Mouse (Mus musculus) left cerebral cortex, postnatal 25 days (tissue): Measurements from ENCODE around the gene Abhd15. TPM values are rescaled to one million over a fixed set of nuclear protein-coding genes. Genes with fewer than 3 reads are reported as not detected.
A peak's percentile ranks its signal among the peaks of the same experiment; 100 is the strongest.
"Not testable (repeated sequence)": the region's sequence is repeated elsewhere in the genome, so short reads cannot be mapped to it uniquely, and the experiment has no call there.

Source experiments
- DNase-seq, 2 experiments: peaks; one replicate each; pipeline ENCODE4 v3.0.0; 2022; ENCODE audit warnings: low spot score in 2 of 2, mixed read lengths in 1 of 2
- intact Hi-C: fragments of 180-260 bp; cut with DNase I; formaldehyde crosslinking; loops from one replicate; pipeline ENCODE4 v1.15.1; 2025
- total RNA-seq, 2 experiments: library from RNA; stranded (reverse); gene quantifications; 2 replicates each; pipeline ENCODE4 v1.2.3; 2021

The Abhd15 gene
- total RNA-seq, 2 experiments from 2014 or later = 1.6 to 1.7 TPM

DNA sequence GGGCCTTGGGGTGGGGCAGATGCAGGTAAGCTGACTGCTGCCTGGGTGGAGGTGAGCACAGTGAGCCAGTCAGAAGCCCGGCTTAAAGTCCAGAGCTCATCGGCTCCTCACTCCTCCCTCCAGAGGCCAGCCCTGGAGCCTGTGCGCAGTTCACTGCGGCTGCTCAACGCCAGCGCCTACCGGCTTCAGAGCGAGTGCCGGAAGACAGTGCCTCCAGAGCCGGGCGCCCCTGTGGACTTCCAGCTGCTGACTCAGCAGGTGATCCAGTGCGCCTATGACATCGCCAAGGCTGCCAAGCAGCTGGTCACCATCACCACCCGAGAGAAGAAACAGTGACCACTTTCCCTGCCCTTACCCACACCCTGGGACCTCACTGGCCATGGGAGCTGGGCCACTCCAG, 8.6 kb upstream of the Abhd15 start:
- no peak for DNase-seq
- intact Hi-C loops = loop anchor here (5.0 kb wide), 1 partner anchor 121 kb away; no protein-coding TSS in a partner anchor

DNA sequence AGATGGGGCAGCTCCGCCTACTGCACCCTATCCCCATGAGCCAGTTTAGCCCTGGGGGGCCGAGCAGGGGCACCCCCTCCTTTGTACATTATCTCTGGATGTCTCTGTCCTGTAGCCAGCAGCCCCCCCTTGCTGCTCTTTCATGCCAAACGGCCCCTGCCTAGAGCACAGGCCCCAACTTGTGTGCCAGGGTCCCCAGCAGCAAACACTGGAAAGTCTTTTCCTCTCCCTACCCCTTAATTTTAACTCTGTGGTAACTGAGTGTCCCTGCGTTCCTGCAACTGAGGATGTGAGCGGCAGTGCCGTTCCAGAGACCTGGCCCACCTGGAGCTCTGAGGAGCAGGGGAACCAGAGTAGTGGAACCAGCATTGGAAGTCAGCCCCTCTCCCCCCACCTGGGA, 8.0 kb upstream of the Abhd15 start:
- intact Hi-C loops = loop anchor here (5.0 kb wide), 1 partner anchor 120 kb away; no protein-coding TSS in a partner anchor
- no peak for DNase-seq

DNA sequence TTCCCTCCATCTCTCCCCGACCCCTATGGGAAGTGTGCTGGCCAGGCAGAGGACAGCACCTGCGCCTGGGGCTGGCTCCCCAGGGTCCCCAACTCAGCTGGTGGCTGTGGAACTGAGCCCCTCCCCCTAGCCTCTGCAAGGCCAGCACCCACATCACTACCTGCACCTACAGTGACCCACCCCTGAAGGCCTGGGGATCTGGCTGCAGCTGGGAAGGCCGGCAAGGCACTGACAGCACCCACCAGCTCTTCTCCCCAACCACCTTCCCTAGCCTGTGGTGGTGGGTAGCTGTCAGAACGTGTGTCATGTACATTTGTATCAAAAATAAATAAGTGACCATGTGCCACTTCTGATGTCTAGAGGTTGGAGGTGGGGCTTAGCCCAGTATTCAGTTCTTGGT, 7.5 kb upstream of the Abhd15 start:
- intact Hi-C loops = loop anchor here (5.0 kb wide), 1 partner anchor 120 kb away; no protein-coding TSS in a partner anchor

DNA sequence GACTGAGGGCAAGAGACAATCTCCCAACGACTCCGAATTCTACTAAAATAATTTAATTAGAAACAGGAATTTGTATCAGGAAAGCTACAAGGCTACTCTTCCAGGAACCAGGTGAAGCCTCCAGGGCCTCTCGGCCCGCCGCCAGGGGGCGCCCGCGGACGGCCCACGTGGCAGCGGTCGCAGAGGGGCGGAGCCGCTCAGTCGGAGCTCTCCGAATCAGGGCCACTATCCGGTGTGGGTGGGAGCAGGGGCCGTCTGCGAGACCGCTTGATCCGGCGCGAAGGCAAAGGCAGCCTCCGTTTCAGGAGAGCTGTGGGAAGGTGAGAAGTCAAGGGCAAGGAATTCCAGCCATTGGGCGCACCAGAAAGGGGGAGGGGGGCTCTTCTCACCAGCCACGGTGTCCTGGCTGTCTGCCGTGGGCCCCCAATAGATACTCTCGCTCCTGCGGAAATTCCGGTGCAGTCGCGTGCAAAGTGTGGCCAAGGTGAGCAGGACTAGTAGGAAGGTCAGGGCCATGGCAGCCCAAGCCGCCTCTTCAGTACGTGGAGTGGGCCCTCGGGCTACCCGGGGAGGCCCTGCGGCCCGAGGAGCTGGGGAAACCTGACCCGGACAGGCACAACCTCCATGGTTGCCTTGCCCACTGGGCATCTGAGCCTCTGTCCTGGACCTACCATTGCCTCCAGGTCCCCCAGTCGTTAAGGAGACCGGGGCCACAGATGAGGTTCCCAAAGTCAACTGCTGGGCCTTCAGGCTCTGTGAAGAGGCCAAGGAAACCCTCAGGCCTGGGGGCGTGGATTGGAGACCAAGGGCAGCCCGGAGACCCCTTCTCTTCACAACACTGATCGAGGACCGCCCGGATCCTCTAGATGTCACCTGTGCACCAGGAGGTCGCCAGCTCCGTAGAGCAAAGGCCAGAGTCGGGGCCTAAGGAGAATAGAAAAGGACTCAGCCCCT, 6.6 kb upstream of the Abhd15 start:
- intact Hi-C loops = loop anchor here (5.0 kb wide), 1 partner anchor 119 kb away; no protein-coding TSS in a partner anchor
- DNase-seq = peak; percentile 86 to 87

More for the DNA sequence above, 7.5 kb upstream of the Abhd15 start:
- no peak for DNase-seq

DNA sequence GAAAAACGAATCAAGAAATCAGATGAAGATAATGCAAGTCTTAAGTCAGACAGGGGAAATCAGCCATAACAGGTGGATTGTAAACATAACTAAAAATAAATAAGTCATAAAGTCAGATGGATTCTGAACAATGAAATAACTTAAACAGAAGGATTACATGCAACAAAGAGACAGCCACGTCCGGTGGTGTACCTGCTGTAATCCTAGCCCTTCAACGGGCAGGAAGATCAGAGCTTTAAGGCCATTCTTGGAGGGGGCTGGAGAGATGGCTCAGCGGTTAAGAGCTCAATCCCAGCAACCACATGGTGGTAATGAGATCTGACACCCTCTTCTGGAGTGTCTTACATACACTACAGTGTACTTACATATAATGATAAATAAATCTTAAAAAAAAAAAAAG, 3.6 kb upstream of the Abhd15 start:
- intact Hi-C loops = no loop called here
- DNase-seq = no peak

DNA sequence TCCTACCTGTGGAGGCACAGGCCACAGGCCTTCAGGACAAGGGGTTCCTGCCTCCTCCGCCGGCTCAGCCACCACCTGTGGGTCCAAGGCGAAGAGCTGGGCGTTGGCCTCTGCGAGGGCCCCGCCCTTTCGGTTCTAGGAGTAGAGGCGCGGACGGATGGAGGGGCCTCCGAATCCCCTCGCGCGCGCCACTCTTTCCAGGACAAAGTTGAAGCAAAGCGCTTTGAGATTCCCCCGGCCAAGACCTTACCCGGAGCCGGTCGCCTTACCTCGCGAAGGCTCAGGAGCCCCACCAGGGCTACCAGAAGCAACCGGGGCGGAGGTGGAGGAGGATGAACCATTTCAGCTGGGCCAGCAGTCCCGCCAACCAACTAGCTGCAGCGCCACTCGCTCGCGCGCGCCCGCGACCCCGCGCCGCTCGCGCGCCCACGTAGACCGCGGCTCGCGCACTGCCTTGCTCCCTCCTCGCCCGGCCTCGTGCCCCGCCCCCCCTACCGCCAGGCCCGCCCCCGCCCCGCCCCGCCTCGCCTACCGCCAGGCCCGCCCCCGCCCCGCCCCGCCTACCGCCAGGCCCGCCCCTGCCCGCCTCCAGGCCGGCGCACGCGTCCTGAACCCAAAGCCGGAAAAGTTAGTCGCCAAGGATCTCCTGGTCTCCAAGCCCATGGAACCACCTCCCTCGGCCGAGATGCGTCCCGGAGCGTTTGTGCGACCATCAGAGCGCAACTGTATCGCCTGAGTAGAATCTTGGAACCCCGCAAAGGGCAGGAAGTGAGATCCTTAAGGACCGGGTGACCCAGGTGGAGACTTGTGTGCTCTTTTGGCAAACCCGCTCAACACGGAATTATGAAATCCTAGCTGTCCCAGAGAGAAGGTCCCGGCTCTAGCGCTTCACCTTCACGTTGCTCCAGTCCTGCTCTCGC, 1.8 kb upstream of the Abhd15 start:
- DNase-seq = peak; percentile 61 to 64
- intact Hi-C loops = no loop called here

DNA sequence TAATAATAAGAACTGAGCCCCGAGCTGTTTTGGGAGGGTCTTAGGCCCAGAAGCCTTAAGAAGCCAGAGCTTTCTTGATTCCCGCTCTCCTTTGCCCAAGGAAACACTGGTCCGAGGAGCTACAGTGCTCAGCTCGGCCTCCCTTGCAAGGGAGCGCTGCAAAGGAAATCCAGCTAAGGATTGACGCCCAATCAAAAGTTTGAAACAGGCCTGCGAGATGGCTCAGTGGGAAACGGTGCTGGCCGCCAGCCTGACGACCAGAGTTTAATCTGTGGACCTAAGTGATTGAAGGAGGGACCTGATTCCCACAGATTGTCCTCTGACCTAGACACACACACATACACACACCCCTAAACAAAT, 1.1 kb upstream of the Abhd15 start:
- intact Hi-C loops = no loop called here
- DNase-seq = no peak

DNA sequence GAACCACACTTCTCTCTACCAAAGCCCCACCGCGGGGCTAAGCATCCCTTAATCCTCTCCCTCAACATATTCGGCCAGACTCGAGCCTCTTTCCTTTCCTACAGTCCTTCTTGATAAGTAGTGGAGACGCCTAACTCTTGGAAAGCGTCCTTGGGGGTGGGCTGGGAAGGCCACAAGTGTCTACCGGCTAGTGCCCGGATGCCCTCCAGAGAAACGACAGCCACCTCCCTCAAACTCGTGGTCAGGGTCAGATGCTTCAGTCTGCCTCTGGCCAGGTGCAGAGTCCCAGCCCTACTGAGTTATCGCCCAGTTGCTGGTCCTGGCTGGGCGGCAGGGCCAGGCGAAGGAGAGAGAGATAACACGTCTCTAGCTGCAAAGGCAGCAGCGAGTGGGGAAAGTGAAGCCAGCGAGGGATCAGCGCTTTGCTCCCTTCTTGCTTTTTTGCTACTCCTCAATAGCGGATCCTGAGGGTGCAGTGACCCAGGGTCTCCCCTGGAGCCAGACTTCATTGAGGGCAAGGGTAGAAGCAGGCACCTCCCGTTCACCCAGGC, 565 bp upstream of the Abhd15 start:
- intact Hi-C loops = no loop called here
- no peak for DNase-seq

DNA sequence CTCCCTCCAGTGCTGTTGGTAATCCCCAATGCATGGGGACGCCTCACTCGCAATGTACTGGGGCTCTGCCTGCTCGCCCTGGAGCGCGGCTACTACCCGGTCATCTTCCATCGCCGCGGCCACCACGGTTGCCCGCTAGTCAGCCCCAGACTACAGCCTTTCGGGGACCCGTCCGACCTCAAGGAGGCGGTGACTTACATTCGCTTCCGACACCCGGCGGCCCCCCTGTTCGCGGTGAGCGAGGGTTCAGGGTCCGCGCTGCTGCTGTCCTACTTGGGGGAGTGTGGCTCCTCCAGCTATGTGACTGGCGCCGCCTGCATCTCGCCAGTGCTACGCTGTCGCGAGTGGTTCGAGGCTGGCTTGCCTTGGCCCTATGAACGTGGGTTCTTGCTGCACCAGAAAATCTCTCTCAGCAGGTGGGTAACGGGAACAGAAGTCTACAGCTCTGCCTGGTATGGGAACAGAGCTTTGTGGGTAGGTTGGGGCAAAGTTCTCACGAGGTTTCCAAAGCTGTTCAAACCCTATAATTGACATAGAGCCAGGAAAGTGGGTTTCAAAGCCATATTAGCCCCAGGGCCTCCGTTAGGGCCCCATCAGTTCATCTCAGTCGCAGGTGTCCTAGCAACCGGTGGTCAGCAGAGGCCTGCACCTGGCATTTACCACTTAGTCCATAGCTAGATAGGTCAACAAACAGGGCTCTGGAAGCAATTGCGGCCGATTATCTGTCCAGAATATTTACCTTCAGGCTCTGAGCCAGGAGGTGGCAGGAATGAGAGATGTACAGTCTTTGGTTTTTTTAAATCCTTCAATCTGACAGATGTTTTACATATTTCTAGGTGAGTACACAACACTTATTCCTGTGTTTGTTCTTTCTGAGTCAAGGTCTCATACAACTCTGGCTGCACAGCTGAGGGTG, 974 bp downstream of the Abhd15 start, which contains the start of gene Trp53i13:
Gene Trp53i13 (minus strand): TSS at position 344 of the 916 bp plus-strand sequence.
- intact Hi-C loops = loop anchor here (5.0 kb wide), 1 partner anchor 171 kb away; the partner anchor contains the start of gene Nufip2
- no peak for DNase-seq

DNA sequence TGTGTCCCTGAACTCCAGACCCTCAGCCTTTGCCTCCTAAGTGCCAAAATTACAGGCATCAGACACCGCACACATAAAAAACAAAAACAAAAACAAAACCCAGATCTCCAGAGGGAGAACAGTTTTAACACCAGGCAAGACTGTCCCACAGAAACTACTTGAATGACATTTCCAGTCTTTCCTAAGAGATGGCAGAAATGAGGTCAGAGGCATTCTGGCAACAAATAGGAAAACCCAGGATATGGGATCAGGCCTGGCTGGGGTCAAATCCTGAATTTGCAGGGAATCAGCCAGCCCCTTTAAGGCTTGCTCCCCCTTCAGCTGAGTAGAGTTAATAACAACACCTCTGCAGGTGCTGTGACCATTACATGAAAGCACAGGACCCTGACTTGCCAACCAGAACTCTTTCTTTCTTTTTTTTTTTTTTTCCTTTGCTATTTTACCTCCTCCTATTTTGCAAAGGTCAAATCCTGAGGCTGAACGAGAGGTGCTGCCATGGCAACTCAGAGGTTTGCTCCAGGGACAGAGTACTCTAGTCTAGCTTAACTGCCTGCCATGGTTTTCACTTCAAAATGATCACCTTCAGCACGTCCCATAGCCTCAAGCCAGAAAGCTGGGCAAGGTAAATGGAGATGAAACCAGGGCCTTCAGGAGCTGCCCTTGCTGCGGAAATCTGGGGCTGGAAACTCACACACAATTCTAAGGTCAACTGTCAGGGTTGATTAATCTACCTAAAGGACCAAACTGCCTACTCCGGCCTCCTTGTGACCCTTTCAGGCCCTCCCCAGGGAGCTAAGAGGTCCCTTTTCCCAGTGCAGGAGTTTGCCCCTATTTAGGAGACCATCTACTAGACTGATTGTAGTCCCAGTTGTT, 1.9 kb downstream of the Abhd15 start:
- intact Hi-C loops = loop anchor here (5.0 kb wide), 1 partner anchor 171 kb away; the partner anchor contains the start of gene Nufip2
- DNase-seq = no peak

DNA sequence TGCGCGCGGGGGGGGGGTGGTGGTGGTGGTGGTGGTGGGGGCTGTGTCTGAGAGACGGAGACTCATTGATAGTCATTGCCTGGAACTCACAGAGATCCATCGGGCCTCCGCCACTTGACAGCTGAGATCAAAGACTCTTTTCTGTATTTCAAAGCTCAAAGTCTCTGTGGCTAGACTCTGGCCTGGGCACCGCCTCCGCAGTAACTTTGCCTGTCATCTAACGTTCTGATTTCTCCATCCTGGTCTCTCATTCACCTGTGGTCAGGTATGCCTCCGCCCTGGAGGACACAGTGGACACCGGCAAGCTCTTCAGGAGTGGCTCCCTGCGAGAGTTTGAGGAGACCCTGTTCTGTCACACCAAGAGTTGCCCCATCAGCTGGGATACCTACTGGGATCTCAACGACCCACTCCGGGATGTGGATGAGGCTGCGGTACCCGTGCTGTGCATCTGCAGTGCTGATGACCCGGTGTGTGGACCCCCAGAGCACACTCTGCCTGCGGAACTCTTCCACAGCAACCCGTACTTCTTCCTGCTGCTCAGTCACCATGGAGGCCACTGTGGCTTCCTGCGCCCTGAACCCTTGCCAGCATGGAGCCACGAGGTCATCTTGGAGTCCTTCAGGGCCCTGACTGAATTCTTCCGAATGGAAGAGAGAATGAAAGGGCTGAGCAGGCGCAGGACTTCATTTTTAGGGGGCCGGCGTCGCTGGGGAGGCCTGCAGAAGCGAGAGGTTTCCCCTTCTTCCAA, 3.3 kb downstream of the Abhd15 start:
- no peak for DNase-seq
- intact Hi-C loops = loop anchor here (5.0 kb wide), 1 partner anchor 169 kb away; the partner anchor contains the start of gene Nufip2

DNA sequence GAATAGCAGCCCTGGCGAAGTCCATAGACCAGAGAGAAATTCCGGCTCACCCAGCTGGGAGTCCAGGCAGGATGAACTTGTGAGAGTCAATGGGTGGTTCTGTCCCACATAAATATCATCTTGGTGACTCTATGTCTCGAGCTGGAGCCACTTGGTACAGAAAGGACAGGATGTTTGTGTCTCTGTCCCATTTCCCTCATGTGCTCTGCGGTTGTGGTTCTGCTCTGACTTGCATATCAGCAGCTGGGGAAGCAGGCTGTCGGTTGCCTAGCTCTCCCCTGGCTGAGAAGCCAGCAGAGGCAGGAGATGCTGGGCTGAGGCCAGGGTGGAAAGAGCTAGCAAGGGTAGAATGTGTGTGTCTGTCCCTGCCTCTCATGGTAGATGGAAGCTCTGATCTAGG, 4.1 kb downstream of the Abhd15 start, which contains the start of gene Gm10392:
Gene Gm10392 (minus strand): TSS at position 156 of the 400 bp plus-strand sequence.
- intact Hi-C loops = loop anchor here (5.0 kb wide), 1 partner anchor 168 kb away; the partner anchor contains the start of gene Nufip2
- DNase-seq = no peak

DNA sequence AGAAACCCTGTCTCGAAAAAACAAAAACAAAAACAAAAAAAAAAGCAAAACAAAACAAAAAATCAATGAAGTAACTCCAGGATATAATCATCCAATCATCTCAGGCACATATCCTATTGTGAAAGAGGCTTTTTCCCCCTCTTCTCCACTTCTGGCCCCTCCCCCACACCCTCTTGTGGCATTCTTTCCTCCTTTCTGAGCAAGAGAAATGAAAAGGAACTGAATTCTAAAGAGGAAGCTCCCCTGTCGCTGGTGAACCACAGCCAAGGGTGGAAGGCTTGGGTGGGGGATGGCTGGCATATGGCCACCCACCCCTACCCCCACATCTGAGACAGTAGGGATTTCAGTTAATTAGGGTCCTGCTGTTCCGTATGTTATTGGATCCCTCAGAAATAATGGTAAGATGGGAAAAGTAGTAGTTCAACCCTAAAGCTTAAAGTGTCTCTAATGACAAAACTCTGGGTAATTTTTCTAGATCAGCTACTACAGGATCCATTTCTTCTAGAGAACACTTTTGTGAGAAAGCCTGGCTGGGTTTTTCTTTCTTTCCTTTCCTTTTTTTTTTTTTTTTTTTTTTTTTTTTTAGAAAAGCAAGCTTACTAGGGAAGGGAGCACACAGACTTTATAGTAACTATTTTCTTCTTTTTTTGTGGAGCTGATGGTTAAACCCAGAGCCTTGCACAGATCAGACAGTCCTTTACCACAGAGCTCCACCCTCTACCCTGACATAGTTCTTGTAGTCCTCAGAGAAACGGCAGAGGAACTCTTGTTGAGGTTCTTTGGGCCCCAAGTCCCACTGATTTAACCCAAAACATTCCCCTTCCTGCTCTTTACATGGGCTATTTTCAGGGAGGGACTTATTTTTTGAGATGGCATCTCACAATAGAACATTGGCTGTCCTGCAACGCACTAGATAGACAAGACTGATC, 5.9 kb downstream of the Abhd15 start:
- intact Hi-C loops = no loop called here
- DNase-seq = no peak

DNA sequence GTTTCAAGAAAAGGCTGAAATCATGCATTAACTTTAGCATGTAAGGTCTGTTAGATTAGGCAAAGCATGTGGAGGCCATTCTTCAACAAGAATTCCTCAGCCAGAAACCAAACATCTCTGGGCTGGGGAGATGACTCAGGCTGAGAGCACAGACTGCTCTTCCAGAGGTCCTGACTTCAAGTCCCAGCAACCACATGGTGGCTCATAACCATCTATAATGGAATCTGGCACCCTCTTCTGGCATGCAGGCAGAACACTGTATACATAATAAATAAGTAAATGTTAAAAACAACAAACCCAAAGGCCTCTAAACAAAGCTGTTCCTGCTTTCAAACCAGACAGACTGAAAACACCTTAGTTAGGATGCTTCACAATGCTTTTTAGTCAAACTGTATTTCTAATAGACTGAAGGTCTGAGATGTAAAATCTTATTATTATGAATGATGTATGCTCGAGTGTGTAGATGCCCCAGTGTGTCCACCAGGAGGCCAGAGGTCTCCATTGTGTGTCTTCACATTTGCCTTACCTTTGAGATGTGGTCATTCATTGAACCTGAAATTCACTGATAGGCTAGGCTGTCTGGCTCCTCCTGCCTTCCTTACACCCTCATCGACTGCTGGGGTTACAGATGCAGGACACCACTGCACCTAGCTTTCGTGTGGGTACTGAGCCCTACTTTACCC, 11.0 kb downstream of the Abhd15 start:
- intact Hi-C loops = no loop called here
- no peak for DNase-seq

DNA sequence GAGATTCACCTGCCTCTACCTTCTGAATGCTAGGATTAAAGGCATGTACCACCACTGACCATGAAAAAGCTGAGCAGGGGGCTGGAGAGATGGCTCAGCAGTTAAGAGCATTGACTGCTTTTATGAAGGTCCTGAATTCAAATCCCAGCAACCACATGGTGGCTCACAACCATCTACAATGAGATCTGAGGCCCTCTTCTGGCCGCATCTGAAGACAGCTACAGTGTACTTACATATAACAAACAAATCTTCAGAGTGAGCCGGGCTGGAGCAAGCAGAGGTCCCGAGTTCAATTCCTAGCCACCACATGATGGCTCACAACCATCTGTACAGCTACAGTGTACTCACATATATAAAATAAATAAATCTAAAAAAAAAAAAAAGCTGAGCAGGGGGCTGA, 13.5 kb downstream of the Abhd15 start:
- intact Hi-C loops = not testable (repeated sequence)

More for the DNA sequence above, 13.5 kb downstream of the Abhd15 start:
- DNase-seq = not testable (repeated sequence)
